Mouse (Mus musculus): ENCODE data around the gene Ywhab. TPM values are rescaled to one million over a fixed set of nuclear protein-coding genes. Genes with fewer than 3 reads are reported as not detected.

Gene Ywhab
- total and polyA plus RNA-seq, 2 experiments from 2014 or later, result 171 to 620 TPM

GRCm38 (mm10) chr2:164019943-164020342, 25.2 kb downstream of the Ywhab start:
- Histone ChIP-seq H3K9ac (no peak overlapping the region), H3K4me3 (ENCODE audit: low read depth, low read length) (no peak overlapping the region), H3K4me2 (ENCODE audit: low read depth) (no peak overlapping the region), H3K36me3 (ENCODE audit: insufficient read depth) (peaks cover 38% of the 10 kb centered on the region), H3K9me3 (ENCODE audit: low read length) (no peaks in the 10 kb centered on the region), H3K27me3 (ENCODE audit: insufficient read depth, low read length) (no peaks in the 10 kb centered on the region), H3K27ac (ENCODE audit: low read depth, low read length) (no peak overlapping the region), H3K4me1 (ENCODE audit: insufficient read depth) (no peaks in the 10 kb centered on the region)
- WGBS, result 86% methylated on average over 4 of the region's 4 CpGs
- no peak for ATAC-seq
- DNase-seq, result no peak
- 0 out of 2 replicates have a peak, but pooled peaks have one; percentile 23 for TF ChIP-seq CTCF (IDR thresholded peaks at IDR 0.05; ENCODE audit: low read depth)

- no peaks in the 10 kb centered on the region for H3K27me3 ChIP-seq (ENCODE audit: insufficient read depth, low read length)
- H3K9me3 ChIP-seq (ENCODE audit: low read length), result no peaks in the 10 kb centered on the region
- TF ChIP-seq CTCF (IDR thresholded peaks at IDR 0.05; ENCODE audit: low read depth), result no peak
- no peaks in the 10 kb centered on the region for H3K4me1 ChIP-seq (ENCODE audit: insufficient read depth)
- DNase-seq, result no peak
- ATAC-seq, result no peak
- H3K4me2 ChIP-seq (ENCODE audit: low read depth), result no peak overlapping the region
- no peak overlapping the region for H3K4me3 ChIP-seq (ENCODE audit: low read depth, low read length)
- 61% methylated on average over 2 of the region's 2 CpGs for WGBS
- peaks cover 19% of the 10 kb centered on the region for H3K36me3 ChIP-seq (ENCODE audit: insufficient read depth)
- H3K27ac ChIP-seq (ENCODE audit: low read depth, low read length), result no peak overlapping the region
- H3K9ac ChIP-seq, result no peak overlapping the region
Measured at GRCm38 (mm10) chr2:164022104-164022503, 27.3 kb downstream of the Ywhab start.

GRCm38 (mm10) chr2:164025150-164025549, 30.4 kb downstream of the Ywhab start, which contains the start of gene Pabpc1l:
Pabpc1l (plus strand) TSS chr2:164025450.
- DNase-seq, result no peak
- Histone ChIP-seq H3K36me3 (ENCODE audit: insufficient read depth) (no peaks in the 10 kb centered on the region), H3K4me1 (ENCODE audit: insufficient read depth) (no peaks in the 10 kb centered on the region), H3K9me3 (ENCODE audit: low read length) (no peaks in the 10 kb centered on the region), H3K9ac (no peak within 1 kb of the TSS), H3K4me2 (ENCODE audit: low read depth) (no peak within 1 kb of the TSS), H3K27ac (ENCODE audit: low read depth, low read length) (no peak within 1 kb of the TSS), H3K4me3 (ENCODE audit: low read depth, low read length) (no peak within 1 kb of the TSS), H3K27me3 (ENCODE audit: insufficient read depth, low read length) (no peaks in the 10 kb centered on the region)
- TF ChIP-seq CTCF (IDR thresholded peaks at IDR 0.05; ENCODE audit: low read depth), result no peak
- 86% methylated on average over 16 of the region's 16 CpGs for WGBS
- ATAC-seq, result no peak

- ATAC-seq (no peak), DNase-seq (no peak)
- no peak for TF ChIP-seq CTCF (IDR thresholded peaks at IDR 0.05; ENCODE audit: low read depth)
- no peaks in the 10 kb centered on the region for H3K27me3 ChIP-seq (ENCODE audit: insufficient read depth, low read length)
- H3K4me1 ChIP-seq (ENCODE audit: insufficient read depth), result no peaks in the 10 kb centered on the region
- no peak overlapping the region for H3K4me3 ChIP-seq (ENCODE audit: low read depth, low read length)
- 80% methylated on average over 10 of the region's 10 CpGs for WGBS
- no peaks in the 10 kb centered on the region for H3K9me3 ChIP-seq (ENCODE audit: low read length)
- H3K9ac ChIP-seq, result no peak overlapping the region
- no peaks in the 10 kb centered on the region for H3K36me3 ChIP-seq (ENCODE audit: insufficient read depth)
- no peak overlapping the region for H3K4me2 ChIP-seq (ENCODE audit: low read depth)
- no peak overlapping the region for H3K27ac ChIP-seq (ENCODE audit: low read depth, low read length)
Measured at GRCm38 (mm10) chr2:164031147-164031546, 36.4 kb downstream of the Ywhab start.

- no peak overlapping the region for H3K9ac ChIP-seq
- no peak overlapping the region for H3K4me3 ChIP-seq (ENCODE audit: low read depth, low read length)
- no peak overlapping the region for H3K4me2 ChIP-seq (ENCODE audit: low read depth)
- no peaks in the 10 kb centered on the region for H3K4me1 ChIP-seq (ENCODE audit: insufficient read depth)
- no peak for DNase-seq
- H3K36me3 ChIP-seq (ENCODE audit: insufficient read depth), result no peaks in the 10 kb centered on the region
- WGBS, result 89% methylated on average over 3 of the region's 3 CpGs
- no peak for TF ChIP-seq CTCF (IDR thresholded peaks at IDR 0.05; ENCODE audit: low read depth)
- H3K27ac ChIP-seq (ENCODE audit: low read depth, low read length), result no peak overlapping the region
- ATAC-seq, result no peak
- H3K27me3 ChIP-seq (ENCODE audit: insufficient read depth, low read length), result no peaks in the 10 kb centered on the region
- no peaks in the 10 kb centered on the region for H3K9me3 ChIP-seq (ENCODE audit: low read length)
Measured at GRCm38 (mm10) chr2:164032973-164033372, 38.2 kb downstream of the Ywhab start.

GRCm38 (mm10) chr2:164036520-164037019, 41.8 kb downstream of the Ywhab start:
- no peak overlapping the region for H3K9ac ChIP-seq
- WGBS, result 51% methylated on average over 10 of the region's 10 CpGs
- DNase-seq (no peak), ATAC-seq (no peak)
- H3K4me2 ChIP-seq (ENCODE audit: low read depth), result no peak overlapping the region
- no peaks in the 10 kb centered on the region for H3K9me3 ChIP-seq (ENCODE audit: low read length)
- no peak for TF ChIP-seq CTCF (IDR thresholded peaks at IDR 0.05; ENCODE audit: low read depth)
- no peaks in the 10 kb centered on the region for H3K36me3 ChIP-seq (ENCODE audit: insufficient read depth)
- no peak overlapping the region for H3K4me3 ChIP-seq (ENCODE audit: low read depth, low read length)
- H3K4me1 ChIP-seq (ENCODE audit: insufficient read depth), result no peaks in the 10 kb centered on the region
- no peak overlapping the region for H3K27ac ChIP-seq (ENCODE audit: low read depth, low read length)
- H3K27me3 ChIP-seq (ENCODE audit: insufficient read depth, low read length), result no peaks in the 10 kb centered on the region

GRCm38 (mm10) chr2:164038407-164039028, 43.8 kb downstream of the Ywhab start:
- Histone ChIP-seq H3K9me3 (ENCODE audit: low read length) (no peaks in the 10 kb centered on the region), H3K4me2 (ENCODE audit: low read depth) (no peak overlapping the region), H3K27ac (ENCODE audit: low read depth, low read length) (no peak overlapping the region), H3K4me3 (ENCODE audit: low read depth, low read length) (no peak overlapping the region), H3K4me1 (ENCODE audit: insufficient read depth) (no peaks in the 10 kb centered on the region), H3K9ac (no peak overlapping the region), H3K27me3 (ENCODE audit: insufficient read depth, low read length) (no peaks in the 10 kb centered on the region), H3K36me3 (ENCODE audit: insufficient read depth) (no peaks in the 10 kb centered on the region)
- ATAC-seq (peak; percentile 36), DNase-seq (no peak)
- WGBS, result 93% methylated on average over 1 of the region's 1 CpGs
- TF ChIP-seq CTCF (IDR thresholded peaks at IDR 0.05; ENCODE audit: low read depth), result no peak

All from forebrain, postnatal 0 days (tissue).